Mouse (Mus musculus) gastrocnemius, postnatal 14 days (tissue): ENCODE results near the gene Dcaf7. TPM values are rescaled to one million over a fixed set of nuclear protein-coding genes. Genes with fewer than 3 reads are reported as not detected.

Experiments
- DNase-seq: peaks from one replicate; pipeline ENCODE4 v3.0.0; 2021; ENCODE audit warnings: mixed read lengths
- intact Hi-C: fragments of 180-260 bp; cut with DNase I; formaldehyde crosslinking; loops from one replicate; pipeline ENCODE4 v1.15.1; 2025; ENCODE audit warnings: low total_unique reads
- total RNA-seq, 2 experiments: library from RNA; stranded (reverse); gene quantifications; 2 replicates each; pipeline ENCODE4 v1.2.3; 2021

The Dcaf7 gene
- total RNA-seq, 2 experiments from 2014 or later: 31.4 to 34.0 TPM

DNA sequence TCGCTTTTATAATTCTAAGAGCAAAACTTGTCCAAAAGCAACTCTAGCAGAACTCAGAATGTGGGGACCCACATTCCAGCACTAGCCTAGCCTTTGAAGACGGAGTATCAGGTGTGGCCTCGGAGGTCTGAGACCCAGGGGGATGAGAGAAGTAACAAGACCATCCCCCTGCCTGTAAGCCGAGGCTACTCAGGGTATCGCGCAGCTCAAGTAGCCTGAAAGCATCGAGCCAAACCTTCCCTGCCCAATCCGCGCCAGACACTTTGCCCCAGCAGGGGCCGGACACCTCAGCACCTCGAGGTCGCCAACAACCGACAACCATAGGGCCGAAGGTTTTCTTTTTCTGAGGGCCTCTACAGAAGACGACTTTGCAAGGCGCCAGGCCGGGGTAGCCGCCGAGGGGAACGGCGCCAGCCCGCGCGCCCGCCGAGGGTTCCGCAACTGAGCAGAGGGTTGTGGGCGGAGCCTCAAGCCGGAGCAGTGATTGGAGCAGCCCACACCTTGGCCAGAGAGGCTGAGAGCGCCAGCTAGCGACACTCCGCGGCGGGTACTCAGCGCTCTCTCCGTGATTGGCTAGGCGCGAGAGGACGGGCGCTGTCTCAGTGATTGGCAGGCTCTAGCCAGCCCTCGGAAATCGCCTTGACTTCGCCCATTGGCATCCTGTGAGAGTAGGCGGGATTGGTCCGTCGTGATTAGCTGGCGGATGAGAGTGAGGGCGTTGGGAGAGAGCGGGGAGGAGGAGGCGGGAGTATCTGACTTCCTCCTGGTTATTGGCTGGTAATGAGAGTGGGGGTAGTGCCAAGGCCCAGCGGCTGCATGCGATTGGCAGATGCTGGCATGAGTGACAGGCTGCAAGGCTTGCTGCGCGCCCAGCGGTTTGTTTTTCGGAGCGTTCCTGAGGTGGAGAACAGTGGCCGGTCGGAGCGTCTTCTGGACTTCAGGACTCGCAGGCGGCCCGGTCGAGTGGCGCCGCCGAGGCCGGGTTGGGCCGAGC, 47.3 kb downstream of the Dcaf7 start, which contains the start of gene Map3k3:
TSS of gene Map3k3 (plus strand) at position 906 of the 994 bp plus-strand sequence.
- intact Hi-C loops: no loop called here
- peak; percentile 98 for DNase-seq

- intact Hi-C loops: no loop called here
- peak; percentile 87 for DNase-seq
These were observed 48.4 kb downstream of the Dcaf7 start for GRCm38 (mm10) chr11:106084911-106085561.

DNA sequence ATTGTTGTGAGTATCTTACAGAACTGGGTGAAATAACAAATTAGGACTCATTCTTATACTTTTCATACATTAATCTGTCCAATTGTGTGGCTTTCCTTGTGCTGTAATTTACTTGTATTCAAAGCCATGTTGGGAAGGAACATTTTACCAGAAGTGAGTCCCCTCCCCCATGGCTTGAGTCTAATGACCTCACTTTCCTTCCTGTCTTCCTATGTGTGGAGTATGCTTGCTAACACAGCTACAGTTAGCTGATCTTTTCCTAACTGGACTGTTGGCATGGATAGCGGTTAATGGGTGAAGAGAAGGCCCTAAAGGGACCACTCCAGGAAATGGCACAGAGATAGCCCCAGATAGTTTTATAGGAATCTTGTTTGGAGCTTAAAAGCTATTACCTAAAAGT, 61.6 kb downstream of the Dcaf7 start:
- DNase-seq: no peak
- intact Hi-C loops: no loop called here

GRCm38 (mm10) chr11:106102866-106103265, 66.2 kb downstream of the Dcaf7 start:
- peak; percentile 16 for DNase-seq
- intact Hi-C loops: no loop called here

DNA sequence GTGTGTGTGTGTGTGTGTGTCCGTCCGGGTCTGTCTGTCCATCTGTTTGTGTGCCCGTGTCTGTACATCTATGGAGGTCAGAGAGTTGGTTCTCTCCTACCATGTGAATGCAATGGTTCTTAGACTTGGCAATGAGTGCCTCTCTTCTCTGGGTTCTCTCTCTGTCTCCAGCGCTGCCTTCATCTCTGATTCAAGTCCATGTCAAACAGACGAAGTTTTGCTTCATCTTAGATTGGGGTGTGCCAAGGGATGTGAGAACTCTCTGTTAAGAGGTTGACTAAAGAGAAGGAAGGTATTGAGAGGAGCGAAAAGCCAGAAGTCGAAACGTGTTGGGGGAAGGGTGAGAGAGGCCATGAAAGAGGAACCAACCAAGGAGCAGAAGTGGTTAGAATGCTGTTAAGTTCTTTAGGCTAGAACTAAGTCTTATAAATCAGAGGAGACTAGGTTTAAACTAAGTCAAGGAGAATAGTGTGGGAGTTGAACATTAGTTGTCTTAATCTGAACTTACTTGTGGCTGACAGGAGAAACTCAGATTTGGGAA, 69.4 kb downstream of the Dcaf7 start:
- intact Hi-C loops: no loop called here

More for the DNA sequence above, 69.4 kb downstream of the Dcaf7 start:
- no peak for DNase-seq

Other genes starting within 250 kb of the Dcaf7 start
- 1 to 10 TPM; 6.4 to 8.2 TPM for gene Cyb561, start 83.5 kb upstream of the Dcaf7 start, total RNA-seq
- gene Ace, start 68.9 kb upstream of the Dcaf7 start, total RNA-seq: 10 to 100 TPM; 46.2 to 48.3 TPM
- not detected for gene Ace3, start 42.2 kb upstream of the Dcaf7 start, total RNA-seq
- gene Kcnh6, start 28.7 kb upstream of the Dcaf7 start, total RNA-seq: not detected
- 10 to 100 TPM; 38.8 to 42.5 TPM for gene Taco1, start 29.2 kb downstream of the Dcaf7 start, total RNA-seq
- gene Map3k3, start 47.7 kb downstream of the Dcaf7 start, total RNA-seq: 10 to 100 TPM; 22.1 to 22.7 TPM
- gene Gm10840, start 124.0 kb downstream of the Dcaf7 start, total RNA-seq: not detected
- gene Limd2, start 124.0 kb downstream of the Dcaf7 start, total RNA-seq: 1 to 10 TPM; 5.9 to 8.6 TPM
- 10 to 100 TPM; 13.0 to 15.3 TPM for gene Strada, start 165.3 kb downstream of the Dcaf7 start, total RNA-seq
- gene Ccdc47, start 179.5 kb downstream of the Dcaf7 start, total RNA-seq: 10 to 100 TPM; 62.1 to 69.8 TPM
- 10 to 100 TPM; 22.5 to 24.8 TPM for gene Ddx42, start 180.1 kb downstream of the Dcaf7 start, total RNA-seq
- 10 to 100 TPM; 22.0 to 25.0 TPM for gene Ftsj3, start 219.2 kb downstream of the Dcaf7 start, total RNA-seq
- gene Psmc5, start 219.3 kb downstream of the Dcaf7 start, total RNA-seq: 100 to 1,000 TPM; 133 to 137 TPM
- 10 to 100 TPM; 20.3 to 22.6 TPM for gene Smarcd2, start 236.1 kb downstream of the Dcaf7 start, total RNA-seq
- under 1 TPM; 0.07 to 0.12 TPM for gene Tcam1, start 239.8 kb downstream of the Dcaf7 start, total RNA-seq